Mouse (Mus musculus): ENCODE measurements at regions not wholly inside any gene's neighbourhood (a gene's known extent, or its start where the extent isn't known, plus 50 kb on each side); places are given as distances from the start of the nearest gene placed in this dataset.

GRCm38 (mm10) chr1:90290428-90291197 lies 86.8 kb downstream of the Ackr3 start:
- Histone ChIP-seq H3K4me3 (replicated peaks) (no peak overlapping the region), H3K27ac (replicated peaks) (no peak overlapping the region), H3K9ac (replicated peaks) (no peak overlapping the region), H3K27me3 (replicated peaks) (no peaks in the 10 kb centered on the region; the same call in none of the 2 replicates), H3K9me3 (replicated peaks) (no peaks in the 10 kb centered on the region), H3K4me1 (peaks cover 20% of the 10 kb centered on the region), H3K36me3 (no peaks in the 10 kb centered on the region), H3K4me2 (no peak overlapping the region)
- ATAC-seq (ENCODE audit: low FRiP score): peak; percentile 62; the same call in 1 of the 2 replicates
- 30% methylated on average over 7 of the region's 7 CpGs for WGBS

- Histone ChIP-seq H3K4me3 (replicated peaks) (no peak overlapping the region), H3K27ac (replicated peaks) (no peak overlapping the region), H3K4me2 (no peak overlapping the region), H3K9me3 (replicated peaks) (no peaks in the 10 kb centered on the region), H3K9ac (replicated peaks) (no peak overlapping the region), H3K27me3 (replicated peaks) (no peaks in the 10 kb centered on the region; the same call in none of the 2 replicates), H3K4me1 (peaks cover 20% of the 10 kb centered on the region), H3K36me3 (no peaks in the 10 kb centered on the region)
- 82% methylated on average over 1 of the region's 1 CpGs for WGBS
- ATAC-seq (ENCODE audit: low FRiP score): no peak
Measured at GRCm38 (mm10) chr1:90291256-90291655, 87.5 kb downstream of the Ackr3 start.

DNA sequence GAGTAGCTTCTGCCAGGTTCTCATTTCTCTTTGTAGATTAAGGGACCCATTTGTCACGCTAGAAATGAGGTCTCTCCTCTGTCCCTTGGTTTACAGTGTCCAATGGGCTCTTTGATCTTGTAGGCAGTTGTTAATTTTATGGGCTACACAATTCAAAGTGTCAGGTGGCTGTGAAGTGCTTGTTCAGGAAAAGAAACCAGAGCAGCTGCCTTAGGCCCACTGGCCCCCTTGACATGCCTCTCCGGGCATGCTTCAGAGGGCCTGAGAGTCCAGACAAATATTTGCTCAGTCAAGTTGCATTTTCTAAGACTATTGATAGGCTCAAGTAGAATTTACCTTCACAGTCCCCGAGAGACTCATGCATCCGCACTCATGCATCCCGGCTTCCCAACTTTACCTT lies 94.0 kb downstream of the Ackr3 start:
- Histone ChIP-seq H3K4me2 (no peak overlapping the region), H3K27me3 (replicated peaks) (no peaks in the 10 kb centered on the region; the same call in none of the 2 replicates), H3K9me3 (replicated peaks) (no peaks in the 10 kb centered on the region), H3K27ac (replicated peaks) (no peak overlapping the region), H3K4me1 (0 out of 2 replicates have a peak, but pooled peaks cover 5% of the 10 kb centered on the region), H3K4me3 (replicated peaks) (no peak overlapping the region), H3K36me3 (no peaks in the 10 kb centered on the region), H3K9ac (replicated peaks) (no peak overlapping the region)
- WGBS: 33% methylated on average over 5 of the region's 5 CpGs
- ATAC-seq (ENCODE audit: low FRiP score): no peak; the same call in 1 of the 2 replicates

GRCm38 (mm10) chr1:90300229-90300628 lies 96.4 kb downstream of the Ackr3 start:
- Histone ChIP-seq H3K4me3 (replicated peaks) (no peak overlapping the region), H3K4me1 (peaks cover 16% of the 10 kb centered on the region), H3K27me3 (replicated peaks) (no peaks in the 10 kb centered on the region), H3K9ac (replicated peaks) (no peak overlapping the region), H3K36me3 (no peaks in the 10 kb centered on the region), H3K27ac (replicated peaks) (no peak overlapping the region), H3K9me3 (replicated peaks) (no peaks in the 10 kb centered on the region), H3K4me2 (no peak overlapping the region)
- ATAC-seq (ENCODE audit: low FRiP score): no peak
- WGBS: 90% methylated on average over 10 of the region's 10 CpGs

GRCm38 (mm10) chr1:90304331-90304730 lies 100.6 kb downstream of the Ackr3 start:
- Histone ChIP-seq H3K36me3 (no peaks in the 10 kb centered on the region), H3K4me1 (peaks cover 12% of the 10 kb centered on the region), H3K27ac (replicated peaks) (no peak overlapping the region), H3K27me3 (replicated peaks) (no peaks in the 10 kb centered on the region), H3K4me2 (no peak overlapping the region), H3K4me3 (replicated peaks) (no peak overlapping the region), H3K9me3 (replicated peaks) (no peaks in the 10 kb centered on the region), H3K9ac (replicated peaks) (no peak overlapping the region)
- ATAC-seq (ENCODE audit: low FRiP score): no peak
- WGBS: 29% methylated on average over 7 of the region's 7 CpGs

DNA sequence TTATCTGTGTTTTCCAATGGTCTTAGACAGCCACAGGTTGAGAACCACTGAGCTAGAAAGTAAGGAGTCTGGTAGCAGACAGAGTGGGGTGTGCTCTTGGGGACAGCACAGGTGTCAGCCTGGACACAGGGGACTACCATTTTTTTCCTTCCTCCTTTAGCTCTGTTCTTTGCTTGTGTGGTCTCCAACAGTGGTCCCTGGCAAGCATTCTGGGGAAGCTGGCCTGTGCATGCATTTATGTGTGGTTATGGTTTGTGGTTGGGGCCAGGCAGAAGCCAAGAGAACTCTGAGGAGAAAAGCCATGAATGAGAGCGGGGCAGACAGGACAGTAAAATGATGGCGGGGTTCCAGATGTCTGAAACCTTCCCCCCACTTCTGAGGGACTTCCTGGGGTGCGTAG lies 107.2 kb downstream of the Ackr3 start:
- H3K4me3 ChIP-seq (replicated peaks): no peak overlapping the region
- no peak overlapping the region for H3K9ac ChIP-seq (replicated peaks)
- peaks cover 16% of the 10 kb centered on the region for H3K4me1 ChIP-seq
- no peak overlapping the region for H3K4me2 ChIP-seq
- H3K36me3 ChIP-seq: no peaks in the 10 kb centered on the region
- H3K27ac ChIP-seq (replicated peaks): no peak overlapping the region
- no peaks in the 10 kb centered on the region for H3K9me3 ChIP-seq (replicated peaks)
- 75% methylated on average over 3 of the region's 3 CpGs for WGBS
- ATAC-seq (ENCODE audit: low FRiP score): no peak
- no peaks in the 10 kb centered on the region for H3K27me3 ChIP-seq (replicated peaks)

- Histone ChIP-seq H3K9me3 (replicated peaks) (no peaks in the 10 kb centered on the region), H3K27me3 (replicated peaks) (no peaks in the 10 kb centered on the region), H3K4me1 (peaks cover 16% of the 10 kb centered on the region), H3K27ac (replicated peaks) (0 out of 2 replicates have a peak overlapping the region, but pooled peaks have one; percentile 3), H3K36me3 (no peaks in the 10 kb centered on the region), H3K4me2 (no peak overlapping the region), H3K9ac (replicated peaks) (no peak overlapping the region), H3K4me3 (replicated peaks) (no peak overlapping the region)
- 39% methylated on average over 8 of the region's 8 CpGs for WGBS
- no peak for ATAC-seq (ENCODE audit: low FRiP score)
Measured at GRCm38 (mm10) chr1:90311649-90312442, 108.1 kb downstream of the Ackr3 start.

GRCm38 (mm10) chr1:90313750-90314359 lies 110.1 kb downstream of the Ackr3 start:
- Histone ChIP-seq H3K9me3 (replicated peaks) (no peaks in the 10 kb centered on the region), H3K9ac (replicated peaks) (no peak overlapping the region), H3K4me2 (no peak overlapping the region), H3K4me1 (peaks cover 20% of the 10 kb centered on the region), H3K27ac (replicated peaks) (peak overlapping the region; percentile 38; the same call in 1 of the 2 replicates), H3K36me3 (no peaks in the 10 kb centered on the region), H3K4me3 (replicated peaks) (no peak overlapping the region), H3K27me3 (replicated peaks) (no peaks in the 10 kb centered on the region)
- ATAC-seq (ENCODE audit: low FRiP score): peak; percentile 57; the same call in 1 of the 2 replicates
- 53% methylated on average over 12 of the region's 12 CpGs for WGBS

GRCm38 (mm10) chr1:90317902-90318301 lies 114.1 kb downstream of the Ackr3 start:
- Histone ChIP-seq H3K9ac (replicated peaks) (no peak overlapping the region), H3K36me3 (no peaks in the 10 kb centered on the region), H3K4me1 (peaks cover 26% of the 10 kb centered on the region), H3K27ac (replicated peaks) (no peak overlapping the region), H3K27me3 (replicated peaks) (no peaks in the 10 kb centered on the region), H3K9me3 (replicated peaks) (no peaks in the 10 kb centered on the region), H3K4me2 (no peak overlapping the region), H3K4me3 (replicated peaks) (no peak overlapping the region)
- no peak for ATAC-seq (ENCODE audit: low FRiP score)
- WGBS: 39% methylated on average over 6 of the region's 6 CpGs

DNA sequence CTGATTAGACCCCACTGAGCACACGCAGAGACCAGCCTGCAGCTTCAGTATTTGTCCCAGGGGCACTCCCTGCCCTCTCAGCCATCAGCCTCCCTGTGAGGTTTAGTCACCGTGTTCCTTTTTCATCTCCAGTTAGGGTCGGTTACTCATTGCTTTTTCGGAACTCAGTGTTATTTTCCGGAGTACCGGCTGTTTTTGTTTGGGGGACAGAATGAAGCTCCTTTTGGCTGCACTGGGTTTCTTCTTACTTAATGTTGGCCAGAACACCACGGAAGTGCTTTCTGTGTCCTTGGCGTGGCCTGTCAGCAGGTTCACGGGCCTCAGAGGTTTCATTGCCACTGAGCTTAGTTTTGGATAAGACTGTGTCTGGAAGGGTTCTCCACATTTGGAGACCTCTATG lies 114.7 kb downstream of the Ackr3 start:
- Histone ChIP-seq H3K27me3 (replicated peaks) (no peaks in the 10 kb centered on the region), H3K27ac (replicated peaks) (no peak overlapping the region), H3K9ac (replicated peaks) (no peak overlapping the region), H3K4me2 (no peak overlapping the region), H3K9me3 (replicated peaks) (no peaks in the 10 kb centered on the region), H3K4me3 (replicated peaks) (no peak overlapping the region), H3K36me3 (no peaks in the 10 kb centered on the region), H3K4me1 (peaks cover 26% of the 10 kb centered on the region)
- no peak for ATAC-seq (ENCODE audit: low FRiP score)
- WGBS: 71% methylated on average over 9 of the region's 9 CpGs

GRCm38 (mm10) chr1:90320518-90320917 lies 116.7 kb downstream of the Ackr3 start:
- ATAC-seq (ENCODE audit: low FRiP score): no peak
- WGBS: 24% methylated on average over 9 of the region's 9 CpGs
- H3K9me3 ChIP-seq (replicated peaks): no peaks in the 10 kb centered on the region
- no peaks in the 10 kb centered on the region for H3K36me3 ChIP-seq
- no peak overlapping the region for H3K27ac ChIP-seq (replicated peaks)
- H3K9ac ChIP-seq (replicated peaks): no peak overlapping the region
- no peak overlapping the region for H3K4me2 ChIP-seq
- H3K27me3 ChIP-seq (replicated peaks): no peaks in the 10 kb centered on the region
- peaks cover 31% of the 10 kb centered on the region for H3K4me1 ChIP-seq
- H3K4me3 ChIP-seq (replicated peaks): no peak overlapping the region

Measured in neural tube, embryonic 15.5 days (tissue).